Mouse (Mus musculus): ENCODE results near the gene Lmnb2.

Lmnb2 gene

GRCm38 (mm10) chr10:80946684-80947437, 28.8 kb upstream of the Lmnb2 start:
- DNase-seq (ENCODE audit: low spot score): no peak

- DNase-seq (ENCODE audit: low spot score): no peak
These were observed 26.2 kb upstream of the Lmnb2 start for GRCm38 (mm10) chr10:80944231-80944630.

GRCm38 (mm10) chr10:80943701-80944100, 25.7 kb upstream of the Lmnb2 start:
- no peak for DNase-seq (ENCODE audit: low spot score)

DNA sequence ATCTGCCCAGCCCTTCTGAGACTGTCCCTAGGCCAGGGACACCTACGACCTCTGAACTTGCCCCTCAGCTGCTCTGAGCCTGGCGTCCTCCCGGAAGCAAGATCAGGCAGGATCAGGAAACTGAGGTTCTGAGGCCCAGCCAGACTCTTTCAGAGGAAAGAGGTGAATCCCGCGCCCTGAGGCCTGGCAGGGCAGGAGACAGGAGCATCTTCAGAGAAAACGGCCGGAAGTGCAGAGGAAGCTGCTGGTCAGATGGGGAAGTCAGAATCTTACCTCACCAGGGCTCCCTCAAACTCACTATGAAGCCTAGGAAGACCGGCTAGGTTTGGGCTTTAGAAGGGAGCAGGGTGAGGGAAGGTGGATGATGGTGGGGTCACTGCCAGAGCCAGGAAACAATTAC, 24.9 kb upstream of the Lmnb2 start:
- DNase-seq (ENCODE audit: low spot score): no peak

DNA sequence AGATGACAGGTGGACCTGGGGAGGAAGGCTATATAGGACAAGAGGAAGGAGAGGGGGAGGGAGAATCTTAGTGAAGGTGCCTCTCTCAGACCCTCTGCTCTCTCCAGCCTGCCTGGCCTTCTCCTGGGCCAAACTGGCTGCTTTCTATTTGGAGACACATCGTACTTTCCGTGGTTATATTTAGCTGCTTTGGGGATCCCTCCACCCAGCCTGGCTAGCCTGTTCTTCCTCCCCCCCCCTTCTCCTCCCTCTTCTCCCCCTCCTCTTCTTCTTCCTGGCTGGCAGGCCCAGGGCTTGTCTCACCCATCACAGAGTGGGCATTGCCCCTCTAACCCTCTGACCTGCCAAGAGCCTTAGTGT, 22.9 kb upstream of the Lmnb2 start:
- DNase-seq (ENCODE audit: low spot score): no peak

DNA sequence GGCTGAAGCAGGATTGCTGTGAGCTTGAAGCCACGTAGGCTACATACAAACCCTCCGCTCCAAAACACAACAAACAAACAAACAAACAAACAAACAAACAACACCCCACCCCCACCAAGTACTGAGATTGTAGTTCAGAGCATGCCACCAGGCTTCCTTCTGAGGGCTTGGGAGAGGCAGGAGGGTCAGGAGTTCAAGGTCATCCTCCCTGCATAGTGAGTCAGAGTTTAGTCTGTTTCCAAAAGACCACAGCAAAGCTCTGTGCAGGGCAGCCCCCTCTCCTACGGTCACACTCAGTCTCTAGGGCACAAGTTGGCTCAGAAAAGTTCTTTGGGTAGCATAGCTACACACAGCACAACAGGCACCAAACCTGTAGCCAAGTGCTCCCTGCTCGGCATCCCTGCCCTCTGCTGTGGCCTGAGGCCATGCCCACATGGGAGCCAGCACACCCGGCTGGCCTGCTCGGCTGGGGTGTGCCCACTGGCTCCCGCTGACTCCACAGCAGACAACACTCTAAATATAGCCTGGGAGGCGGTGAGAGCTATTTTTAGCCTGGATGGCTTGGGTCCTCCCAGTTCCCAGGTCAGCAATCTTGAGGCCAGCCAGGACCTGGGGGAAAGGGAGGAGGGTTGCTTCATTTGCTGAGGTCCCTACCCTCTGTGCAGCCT, 22.4 kb upstream of the Lmnb2 start:
- no peak for DNase-seq (ENCODE audit: low spot score)

DNA sequence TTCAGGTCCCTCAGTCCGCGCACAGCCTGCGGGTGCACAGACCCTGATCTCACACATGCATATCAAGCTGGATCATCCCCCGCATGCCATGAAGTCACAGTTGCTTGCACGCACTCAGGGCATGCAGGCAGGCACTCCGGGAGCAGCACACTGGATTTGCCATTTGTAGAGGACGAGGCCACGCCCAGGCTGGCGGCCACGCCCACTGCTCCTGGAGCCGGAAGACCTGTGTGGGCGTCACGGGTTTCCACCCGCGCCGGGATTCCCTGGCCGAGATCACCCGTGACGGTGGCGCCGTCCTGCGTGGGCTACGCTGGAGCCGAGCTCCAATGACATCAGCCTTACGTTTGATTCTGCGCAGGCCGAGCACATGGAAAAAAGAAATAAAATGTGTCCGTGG, 21.6 kb upstream of the Lmnb2 start:
- no peak for DNase-seq (ENCODE audit: low spot score)

- no peak for DNase-seq (ENCODE audit: low spot score)
These were observed 20.9 kb upstream of the Lmnb2 start for GRCm38 (mm10) chr10:80938831-80939550.

DNA sequence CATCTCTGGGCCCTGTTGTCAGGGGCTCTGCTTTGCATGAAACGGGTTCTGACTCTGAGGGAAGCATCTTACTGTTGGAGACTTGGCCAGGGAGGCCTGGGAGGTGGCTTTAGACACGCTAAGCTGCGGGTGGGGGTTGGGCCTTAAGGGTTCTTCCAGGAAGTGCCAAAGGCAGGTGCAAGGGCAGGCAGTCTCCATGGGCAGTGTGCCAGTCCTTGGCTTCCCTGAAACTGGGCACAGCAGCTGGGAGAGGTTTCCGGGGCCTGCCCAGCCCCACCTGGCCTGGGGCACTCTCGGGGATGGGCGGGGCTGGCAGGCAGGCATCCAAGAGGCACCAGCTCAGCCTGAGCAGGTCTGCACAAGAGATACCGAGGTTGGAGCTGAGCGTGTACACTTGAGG, 19.6 kb upstream of the Lmnb2 start:
- DNase-seq (ENCODE audit: low spot score): no peak

- DNase-seq (ENCODE audit: low spot score): no peak
These were observed 18.7 kb upstream of the Lmnb2 start for GRCm38 (mm10) chr10:80936810-80937164.

GRCm38 (mm10) chr10:80936135-80936809, 18.2 kb upstream of the Lmnb2 start:
- no peak for DNase-seq (ENCODE audit: low spot score)

DNA sequence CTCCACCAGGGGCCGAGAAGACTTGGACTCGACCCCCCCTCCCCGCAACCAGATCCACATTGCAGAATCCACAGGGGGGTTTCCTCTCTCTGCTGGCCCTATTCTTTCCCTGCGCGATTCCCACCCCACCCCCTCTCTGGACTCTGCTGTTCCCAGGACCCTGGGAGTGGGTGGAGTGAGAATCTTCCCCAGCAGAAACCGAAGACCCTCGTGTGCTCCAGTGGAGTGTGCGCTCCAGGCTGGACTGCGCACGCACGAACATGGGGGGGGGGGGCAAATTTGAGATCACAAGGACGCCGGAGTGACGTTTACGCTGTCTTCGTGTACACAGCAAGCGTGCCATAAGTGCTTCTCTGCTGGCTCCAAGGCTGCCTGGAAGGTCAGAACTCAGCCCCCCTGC, 17.7 kb upstream of the Lmnb2 start:
- DNase-seq (ENCODE audit: low spot score): no peak

DNA sequence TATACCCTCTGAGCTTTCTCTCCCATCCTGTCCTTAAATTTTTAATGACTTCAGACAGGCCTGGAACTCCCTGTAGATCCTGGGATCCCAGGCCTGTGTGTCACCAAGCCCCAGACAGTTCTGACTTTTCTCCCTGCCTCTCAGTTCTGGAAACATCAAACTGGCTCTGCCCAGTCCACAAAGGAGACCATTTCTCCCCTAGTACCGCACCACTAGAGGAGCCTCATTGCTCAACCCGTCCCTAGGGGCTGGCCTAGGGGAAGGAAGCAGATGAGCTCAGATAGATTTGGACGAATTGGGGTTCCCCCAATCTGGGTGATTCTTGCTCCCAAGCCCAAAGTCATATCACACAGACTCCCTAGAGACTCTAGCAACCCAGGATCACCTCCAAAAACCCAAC, 17.2 kb upstream of the Lmnb2 start:
- no peak for DNase-seq (ENCODE audit: low spot score)

DNA sequence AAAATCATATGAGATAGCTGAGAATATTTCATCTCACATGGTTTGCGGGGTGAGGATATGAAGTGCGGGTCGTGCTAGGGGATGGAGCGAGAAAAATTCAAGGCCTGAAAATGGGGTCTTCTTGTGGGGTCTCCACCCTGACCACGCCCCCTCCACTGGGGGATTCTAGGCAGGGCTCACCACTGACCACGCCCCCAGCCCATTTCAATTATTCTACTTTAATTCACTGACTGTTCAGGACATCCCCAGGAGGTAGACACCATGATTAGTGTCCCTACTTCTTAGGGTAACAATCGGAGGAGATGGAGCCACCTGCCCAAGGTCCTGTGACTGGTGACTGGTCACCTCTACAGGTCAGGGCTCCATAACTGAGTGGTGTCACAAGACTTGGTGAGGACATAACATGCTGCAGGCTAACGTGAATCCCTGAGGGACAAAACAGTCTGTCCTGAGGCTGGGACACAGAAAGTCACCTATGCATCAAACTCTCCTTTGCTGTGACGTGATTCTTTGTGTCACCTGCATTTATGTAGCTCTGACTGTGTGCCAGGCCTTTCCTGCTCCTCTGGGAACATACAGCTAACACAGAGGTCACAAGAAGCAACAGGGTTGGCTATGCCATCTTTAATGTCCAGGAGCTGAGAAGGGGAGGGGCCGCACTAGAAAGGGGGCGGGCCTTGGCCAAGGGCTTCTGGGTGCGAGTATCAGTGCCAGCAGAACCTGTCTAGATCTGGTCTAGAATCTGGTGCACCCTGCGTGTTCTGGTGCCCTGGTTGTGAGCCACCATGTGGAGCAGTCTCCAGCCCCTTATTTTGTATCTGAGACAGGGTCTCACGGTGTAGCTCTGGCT, 16.3 kb upstream of the Lmnb2 start:
- DNase-seq (ENCODE audit: low spot score): no peak

DNA sequence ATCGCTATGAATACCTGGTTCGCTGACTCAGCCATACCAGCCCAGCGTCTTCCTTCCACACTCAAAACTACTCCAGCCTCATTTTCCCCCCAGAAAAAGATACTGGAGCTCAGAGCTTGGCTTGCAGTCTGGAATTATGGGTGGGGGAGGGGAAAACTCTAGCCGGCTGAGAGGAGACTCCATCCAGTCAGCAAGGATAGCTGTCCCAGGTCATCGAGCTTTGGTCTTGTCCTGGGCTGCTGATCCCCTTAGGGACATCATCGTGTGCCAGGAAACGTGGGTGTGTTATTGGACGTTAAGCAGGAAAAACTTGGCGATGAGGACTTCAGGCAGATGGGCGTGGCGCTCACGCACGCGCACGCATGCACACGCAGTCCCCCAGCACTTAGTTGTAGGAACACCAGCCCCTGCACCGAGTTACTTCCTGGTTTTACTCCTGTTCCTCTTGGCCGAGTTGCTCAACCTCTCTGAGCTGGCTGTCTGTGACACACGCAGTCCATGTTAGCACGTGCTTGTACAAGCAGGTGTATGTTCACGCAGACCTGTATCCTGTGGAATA, 15.5 kb upstream of the Lmnb2 start:
- no peak for DNase-seq (ENCODE audit: low spot score)

- no peak for DNase-seq (ENCODE audit: low spot score)
These were observed 14.8 kb upstream of the Lmnb2 start for GRCm38 (mm10) chr10:80932700-80933420.

- DNase-seq (ENCODE audit: low spot score): no peak
These were observed 14.2 kb upstream of the Lmnb2 start for GRCm38 (mm10) chr10:80932206-80932605.

GRCm38 (mm10) chr10:80931695-80932094, 13.7 kb upstream of the Lmnb2 start:
- DNase-seq (ENCODE audit: low spot score): no peak

DNA sequence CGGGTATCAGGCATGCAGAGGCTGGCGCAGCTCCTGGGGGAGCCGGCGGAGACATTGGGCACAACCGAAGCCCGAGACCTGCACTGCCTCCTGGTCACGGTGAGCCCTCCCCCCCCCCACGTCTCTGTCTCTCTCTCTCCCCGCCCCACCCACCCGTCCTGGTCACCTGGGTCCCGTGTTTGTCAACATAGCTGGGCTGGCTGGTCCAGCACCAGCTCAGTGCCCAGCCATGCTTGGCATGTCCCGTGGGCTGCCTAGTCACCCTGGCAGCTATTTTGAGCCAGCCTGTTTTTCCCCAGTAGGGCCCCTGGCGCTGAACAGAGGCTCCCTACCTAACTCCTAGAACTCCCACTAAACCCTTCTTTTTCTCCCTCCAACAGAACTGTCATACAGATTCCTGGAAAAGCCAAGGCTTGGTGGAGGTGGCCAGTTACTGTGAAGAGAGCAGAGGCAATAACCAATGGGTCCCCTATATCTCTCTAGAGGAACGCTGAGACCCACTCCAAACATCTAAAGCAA, 13.2 kb upstream of the Lmnb2 start:
- no peak for DNase-seq (ENCODE audit: low spot score)

DNA sequence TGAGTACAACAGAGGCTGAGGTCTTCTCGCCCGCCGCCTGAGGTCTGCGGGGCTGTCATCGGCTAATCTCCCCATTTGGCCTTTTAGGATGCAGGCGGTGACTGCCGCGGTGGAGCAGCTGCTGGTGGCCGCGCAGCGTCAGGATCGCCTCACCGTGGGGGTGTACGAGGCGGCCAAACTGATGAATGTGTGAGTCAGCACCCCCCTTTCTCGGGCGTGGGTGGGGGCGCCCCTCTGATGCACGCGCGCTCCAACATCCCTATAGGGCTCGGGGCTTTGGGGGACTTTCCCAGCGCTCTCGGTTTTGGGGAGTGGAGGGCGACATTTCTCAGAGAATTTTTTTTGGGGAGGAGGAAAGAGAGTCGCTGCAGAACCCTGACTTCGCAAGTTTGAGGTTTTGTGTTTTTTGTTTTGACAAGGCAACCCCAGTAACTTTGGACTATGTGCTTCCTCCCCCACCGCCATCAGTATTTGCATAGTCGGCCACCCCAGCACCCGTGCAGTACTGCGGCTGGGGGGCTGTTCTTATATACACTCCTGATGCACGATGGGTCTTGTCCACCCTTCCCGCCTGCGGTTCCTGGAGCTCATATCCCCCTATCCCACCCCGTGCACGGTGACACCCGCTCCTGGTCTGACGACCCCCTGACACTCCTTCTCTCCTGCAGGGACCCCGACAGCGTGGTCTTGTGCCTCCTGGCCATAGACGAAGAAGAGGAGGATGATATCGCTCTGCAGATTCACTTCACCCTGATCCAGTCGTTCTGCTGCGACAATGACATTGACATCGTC, 12.5 kb upstream of the Lmnb2 start:
- no peak for DNase-seq (ENCODE audit: low spot score)
